Mouse (Mus musculus) ES-Bruce4 (cell line): ENCODE measurements at regions not wholly inside any gene's neighbourhood (a gene's known extent, or its start where the extent isn't known, plus 50 kb on each side); places are given as distances from the start of the nearest gene placed in this dataset.

ENCODE experiments used
- CTCF ChIP-seq: IDR thresholded peaks from one replicate; pipeline ENCODE4 v1.8.1; 2011; ENCODE audit warnings: low read depth, low read length
- EP300 ChIP-seq: IDR thresholded peaks from 2 replicates; pipeline ENCODE4 v1.6.1; 2011; ENCODE audit warnings: low read depth, low read length; ENCODE audit not compliant: insufficient read depth

DNA sequence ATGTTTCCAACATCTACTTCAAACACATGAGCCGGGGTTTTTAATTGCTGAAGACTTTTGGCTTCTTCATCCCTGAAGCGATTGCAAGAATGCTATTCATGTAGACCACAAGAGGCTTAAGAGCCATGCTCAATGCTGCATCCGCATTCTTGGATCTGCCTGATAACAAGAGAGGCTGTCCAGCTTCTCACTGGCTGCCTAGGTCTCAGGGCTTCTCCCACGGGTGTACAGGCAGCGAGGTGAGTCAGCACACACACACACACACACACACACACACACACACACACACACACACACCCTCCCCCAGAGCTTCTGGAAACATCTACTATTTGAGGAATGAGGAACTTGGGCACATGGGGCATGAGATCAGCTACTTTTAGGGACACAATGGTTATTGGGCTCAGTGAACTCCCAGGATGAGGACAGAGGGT lies 261.1 kb downstream of the Tgfb2 start:
- TF ChIP-seq CTCF: no peak
- no peak for TF ChIP-seq EP300
